8 mouse cellular contexts compared by ENCODE assay signal in genomic region chr4:139616276-139617000, GRCm38 (mm10). TPM values are rescaled to one million over a fixed set of nuclear protein-coding genes. Genes with fewer than 3 reads are reported as not detected.
DNase-seq lines count a peak whose midpoint lies in the region; ATAC-seq and TF ChIP-seq lines count a peak whose summit lies in the region.

No protein-coding gene starts in this region.

- 0 out of 2 replicates have a peak, but pooled peaks have one; percentile 20 for TF ChIP-seq EP300 in lung, postnatal 0 days (IDR thresholded peaks at IDR 0.05)

- peak overlapping the region; percentile 58 for H3K27ac ChIP-seq in kidney, adult 2 months (ENCODE audit: insufficient read depth, low read depth, low read length)
- H3K27ac ChIP-seq in lung, postnatal 0 days (ENCODE audit: low read length) = peak overlapping the region; percentile 83
- H3K27ac ChIP-seq in small intestine, adult 2 months (ENCODE audit: insufficient read depth, low read depth, low read length) = no peak overlapping the region

- 12% methylated on average over 24 of the region's 24 CpGs for WGBS in kidney, adult 2 months
- 14% methylated on average over 24 of the region's 24 CpGs for WGBS in lung, postnatal 0 days
- WGBS in small intestine, adult 2 months = 62% methylated on average over 24 of the region's 24 CpGs

- no peaks in the 10 kb centered on the region for H3K27me3 ChIP-seq in kidney, adult 2 months (replicated peaks; ENCODE audit: control insufficient read depth, insufficient read depth, low read length)
- H3K27me3 ChIP-seq in lung, postnatal 0 days (replicated peaks; ENCODE audit: insufficient read depth, low read length) = no peaks in the 10 kb centered on the region
- H3K27me3 ChIP-seq in small intestine, adult 2 months (ENCODE audit: control insufficient read depth, insufficient read depth, low read length) = no peaks in the 10 kb centered on the region

- peaks cover 5% of the 10 kb centered on the region; the same call in 1 of the 2 replicates for H3K4me1 ChIP-seq in kidney, adult 2 months (ENCODE audit: control insufficient read depth, insufficient read depth, low read length)
- no peaks in the 10 kb centered on the region for H3K4me1 ChIP-seq in lung, postnatal 0 days (ENCODE audit: insufficient read depth, low read depth, low read length)
- no peaks in the 10 kb centered on the region for H3K4me1 ChIP-seq in small intestine, adult 2 months (ENCODE audit: control insufficient read depth, insufficient read depth, insufficient read length, low read length)

- peak; percentile 41 to 62 for DNase-seq in urinary bladder, postnatal 36 days (ENCODE audit: low spot score in 2 of 2)
- DNase-seq in urinary bladder, adult 2 months (ENCODE audit: low spot score) = no peak
- DNase-seq in heart, adult 18-20 months = peak; percentile 66 to 77
- DNase-seq in kidney, adult 2 months = peak; percentile 82
- peak; percentile 92 for DNase-seq in lung, postnatal 0 days (ENCODE audit: low spot score)
- DNase-seq in right cerebral cortex, adult 2 months (ENCODE audit: low spot score in 2 of 2) = no peak
- DNase-seq in layer of hippocampus, postnatal 14 days (ENCODE audit: low spot score in 2 of 2) = no peak

- TF ChIP-seq POLR2A in kidney, adult 2 months (IDR thresholded peaks at IDR 0.05; ENCODE audit: low read depth, low read length) = no peak
- no peak for TF ChIP-seq POLR2A in small intestine, adult 2 months (IDR thresholded peaks at IDR 0.05; ENCODE audit: low read depth, low read length)

- peak overlapping the region; percentile 60 for H3K4me2 ChIP-seq in lung, postnatal 0 days (replicated peaks; ENCODE audit: low read depth, low read length)

- no peaks in the 10 kb centered on the region for H3K9me3 ChIP-seq in lung, postnatal 0 days (ENCODE audit: low read length)

- H3K4me3 ChIP-seq in kidney, adult 2 months (ENCODE audit: insufficient read depth, low read depth, low read length) = peak overlapping the region; percentile 56
- peak overlapping the region; percentile 40 for H3K4me3 ChIP-seq in lung, postnatal 0 days (ENCODE audit: low read depth, low read length)
- peak overlapping the region; percentile 58 for H3K4me3 ChIP-seq in small intestine, adult 2 months (ENCODE audit: low read depth, low read length)

- ATAC-seq in lung, postnatal 0 days = peak; percentile 92

- no peaks in the 10 kb centered on the region for H3K36me3 ChIP-seq in kidney, adult 2 months (ENCODE audit: control insufficient read depth, insufficient read depth, low read length)
- peaks cover 6% of the 10 kb centered on the region; the same call in 1 of the 2 replicates for H3K36me3 ChIP-seq in lung, postnatal 0 days (ENCODE audit: insufficient read depth, low read length)
- peaks cover 6% of the 10 kb centered on the region for H3K36me3 ChIP-seq in small intestine, adult 2 months (ENCODE audit: control insufficient read depth, insufficient read depth, low read length)

- H3K9ac ChIP-seq in lung, postnatal 0 days (replicated peaks; ENCODE audit: low read depth) = peak overlapping the region; percentile 43

- no peak for TF ChIP-seq CTCF in kidney, adult 2 months (conservative IDR thresholded peaks at IDR 0.05; ENCODE audit: insufficient read depth, insufficient read length, low read depth, low read length)
- TF ChIP-seq CTCF in lung, postnatal 0 days (IDR thresholded peaks at IDR 0.05) = no peak
- no peak for TF ChIP-seq CTCF in small intestine, adult 2 months (IDR thresholded peaks at IDR 0.05; ENCODE audit: extremely low read depth, insufficient read length, insufficient replicate concordance, low read depth, low read length)

RNA-seq across cellular contexts. Expression of gene Aldh4a1, which starts 6.2 kb away (rescaled TPM):
- polyA plus RNA-seq in urinary bladder, adult 2 months (2012; rRNA removed) = 26.5 and 33.0 TPM in 2 replicates
- total RNA-seq in heart, adult 18-20 months (2021) = 10 to 100 TPM; 84.7 to 90.8 TPM
- polyA plus RNA-seq in kidney, adult 2 months (2012; rRNA removed) = 517 and 605 TPM in 2 replicates
- polyA plus RNA-seq in lung, postnatal 0 days (2015; fragmentation: Nextera tagmentation; extraction: Ambion mirVana) = 13.4 and 19.7 TPM in 2 replicates
- polyA plus RNA-seq in small intestine, adult 2 months (2012; rRNA removed) = 48.3 and 110 TPM in 2 replicates
- 10 to 100 TPM; 19.1 to 19.4 TPM for total RNA-seq in layer of hippocampus, postnatal 14 days (2021)

RNA-seq across cellular contexts. Expression of gene Gm21969, which starts 13.5 kb away (rescaled TPM):
- polyA plus RNA-seq in urinary bladder, adult 2 months (2012; rRNA removed) = 0.04 TPM in 1 of 2 replicates, not detected in the other
- total RNA-seq in heart, adult 18-20 months (2021) = not detected
- 0.02 and 0.08 TPM in 2 replicates for polyA plus RNA-seq in kidney, adult 2 months (2012; rRNA removed)
- not detected in 2 replicates for polyA plus RNA-seq in lung, postnatal 0 days (2015; fragmentation: Nextera tagmentation; extraction: Ambion mirVana)
- not detected in 2 replicates for polyA plus RNA-seq in small intestine, adult 2 months (2012; rRNA removed)
- not detected for total RNA-seq in layer of hippocampus, postnatal 14 days (2021)

RNA-seq across cellular contexts. Expression of gene Tas1r2, which starts 36.9 kb away (rescaled TPM):
- polyA plus RNA-seq in urinary bladder, adult 2 months (2012; rRNA removed) = not detected in 2 replicates
- total RNA-seq in heart, adult 18-20 months (2021) = not detected
- 0.08 and 0.14 TPM in 2 replicates for polyA plus RNA-seq in kidney, adult 2 months (2012; rRNA removed)
- polyA plus RNA-seq in lung, postnatal 0 days (2015; fragmentation: Nextera tagmentation; extraction: Ambion mirVana) = not detected in 2 replicates
- polyA plus RNA-seq in small intestine, adult 2 months (2012; rRNA removed) = 0.10 and 0.41 TPM in 2 replicates
- not detected for total RNA-seq in layer of hippocampus, postnatal 14 days (2021)

Comparison
In these comparisons a context has a peak if more than half of its experiments do, and no peak if none do; other contexts are left out.
1. DNase-seq: peak in urinary bladder, postnatal 36 days (2 of 2), heart, adult 18-20 months (2 of 2), kidney, adult 2 months (single experiment) and lung, postnatal 0 days (single experiment); none in urinary bladder, adult 2 months (single experiment), right cerebral cortex, adult 2 months (0 of 2) and layer of hippocampus, postnatal 14 days (0 of 2).
2. Peak in every context shown above with its lines, with median percentiles within 50 percentile points of each other: H3K4me3 ChIP-seq.